ENCODE assay signal across 8 mouse cellular contexts in the genomic region with DNA sequence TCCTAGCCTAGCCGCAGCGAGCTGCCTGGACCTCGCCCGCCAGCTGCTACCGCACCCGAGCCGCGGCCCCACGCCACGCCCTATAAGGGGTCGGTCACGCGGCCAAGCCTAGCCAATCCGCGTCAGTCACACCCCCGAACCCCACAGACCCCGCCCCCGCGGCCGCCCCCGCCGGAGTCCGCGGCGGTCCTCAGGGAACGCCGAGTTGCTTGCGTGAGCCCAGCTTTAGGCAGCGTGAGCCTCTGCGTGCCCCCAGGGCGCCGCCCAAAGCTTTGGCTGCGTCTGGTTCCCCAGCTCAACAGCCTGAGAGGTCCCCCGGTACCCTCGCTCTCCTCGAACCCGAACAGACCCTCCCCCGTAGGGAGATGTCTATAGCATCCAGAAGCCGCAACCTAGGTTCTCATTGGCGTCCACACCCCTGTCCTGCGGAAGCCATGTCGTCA. TPM values are rescaled to one million over a fixed set of nuclear protein-coding genes. Genes with fewer than 3 reads are reported as not detected.
DNase-seq lines count a peak whose midpoint lies in the region; ATAC-seq and TF ChIP-seq lines count a peak whose summit lies in the region.

Gene Cacna1b, minus strand, starts transcription at position 38 of the 443 bp plus-strand sequence.

- no peak for TF ChIP-seq POLR2A in small intestine, adult 2 months (IDR thresholded peaks at IDR 0.05; ENCODE audit: low read depth, low read length)

- no peak for TF ChIP-seq CTCF in left cerebral cortex, adult 2 months (IDR thresholded peaks at IDR 0.05)
- no peak for TF ChIP-seq CTCF in small intestine, adult 2 months (IDR thresholded peaks at IDR 0.05; ENCODE audit: extremely low read depth, insufficient read length, insufficient replicate concordance, low read depth, low read length)

- peak within 1 kb of the TSS; percentile 56 for H3K9ac ChIP-seq in forebrain, embryonic 12.5 days

- no peaks in the 10 kb centered on the region for H3K36me3 ChIP-seq in forebrain, embryonic 12.5 days (replicated peaks)
- no peaks in the 10 kb centered on the region for H3K36me3 ChIP-seq in small intestine, adult 2 months (ENCODE audit: control insufficient read depth, insufficient read depth, low read length)

- H3K9me3 ChIP-seq in forebrain, embryonic 12.5 days = no peaks in the 10 kb centered on the region

- peaks cover 37% of the 10 kb centered on the region for H3K27me3 ChIP-seq in forebrain, embryonic 12.5 days
- H3K27me3 ChIP-seq in small intestine, adult 2 months (ENCODE audit: control insufficient read depth, insufficient read depth, low read length) = peaks cover 10% of the 10 kb centered on the region

- peak; percentile 16 for DNase-seq in T-cell, adult 2 months (ENCODE audit: low spot score)
- peak; percentile 38 for DNase-seq in c-Kit-positive CD71-positive TER-119-negative erythroid progenitor cells, embryonic 14.5 days (ENCODE audit: low read depth)
- peak; percentile 20 to 26 for DNase-seq in heart, postnatal 36 days
- DNase-seq in left cerebral cortex, adult 2 months (ENCODE audit: extremely low spot score in 1 of 2, low spot score in 2 of 2) = peak; percentile 93 to 95

- peak; percentile 94 for ATAC-seq in forebrain, embryonic 12.5 days (ENCODE audit: low FRiP score)
- ATAC-seq in megakaryocyte progenitor cell, adult 5-6 weeks (replicated peaks; ENCODE audit: poor library complexity) = peak; percentile 66
- ATAC-seq in monocyte, adult 5-6 weeks (replicated peaks; ENCODE audit: insufficient number of reproducible peaks, low FRiP score, low TSS enrichment, poor library complexity, severe bottlenecking) = no peak

- H3K27ac ChIP-seq in forebrain, embryonic 12.5 days = peak within 1 kb of the TSS; percentile 50; the same call in 1 of the 2 replicates
- H3K27ac ChIP-seq in left cerebral cortex, adult 2 months = peak within 1 kb of the TSS; percentile 92
- no peak within 1 kb of the TSS for H3K27ac ChIP-seq in small intestine, adult 2 months (ENCODE audit: insufficient read depth, low read depth, low read length)

- peak within 1 kb of the TSS; percentile 75 for H3K4me3 ChIP-seq in forebrain, embryonic 12.5 days (replicated peaks)
- H3K4me3 ChIP-seq in left cerebral cortex, adult 2 months = peak within 1 kb of the TSS; percentile 83
- H3K4me3 ChIP-seq in small intestine, adult 2 months (ENCODE audit: low read depth, low read length) = peak within 1 kb of the TSS; percentile 62

- WGBS in forebrain, embryonic 12.5 days = 2% methylated on average over 41 of the region's 42 CpGs
- whole genome bisulfite sequencing in small intestine, adult 2 months = 2% methylated on average over 42 of the region's 42 CpGs

- peak within 1 kb of the TSS; percentile 98 for H3K4me2 ChIP-seq in forebrain, embryonic 12.5 days

- intact Hi-C loops in heart, postnatal 36 days (cut with DNase I) = no loop called here
- intact Hi-C loops in left cerebral cortex, adult 2 months (cut with DNase I) = no loop called here

- peaks cover 18% of the 10 kb centered on the region for H3K4me1 ChIP-seq in forebrain, embryonic 12.5 days
- peaks cover 8% of the 10 kb centered on the region for H3K4me1 ChIP-seq in small intestine, adult 2 months (ENCODE audit: control insufficient read depth, insufficient read depth, insufficient read length, low read length)

RNA-seq across cellular contexts. Expression of gene Cacna1b, which starts in this region (rescaled TPM):
- 3.0 and 5.8 TPM in 2 replicates for polyA plus RNA-seq in forebrain, embryonic 12.5 days (2016; fragmentation: Nextera tagmentation; extraction: Ambion mirVana)
- under 1 TPM; 0.05 to 0.42 TPM for total RNA-seq in heart, postnatal 36 days (2021)
- 10 to 100 TPM; 84.1 to 91.8 TPM for total RNA-seq in left cerebral cortex, adult 2 months (2021)
- total RNA-seq in megakaryocyte progenitor cell, adult 5-6 weeks (2015) = 0.10 and 0.68 TPM in 2 replicates
- 0.08 and 0.20 TPM in 2 replicates for total RNA-seq in megakaryocyte progenitor cell, adult 5-6 weeks (2017)
- polyA plus RNA-seq in small intestine, adult 2 months (2012; rRNA removed) = 3.5 and 4.9 TPM in 2 replicates
- not detected in 3 replicates for total RNA-seq in monocyte, adult 5-6 weeks (2017)

Comparison
In these comparisons a context has a peak if more than half of its experiments do, and no peak if none do; other contexts are left out.
1. RNA of gene Cacna1b (total RNA-seq): 84.1 to 91.8 TPM in left cerebral cortex, adult 2 months; 0.05 to 0.42 TPM in heart, postnatal 36 days, 0.08 to 0.68 TPM in megakaryocyte progenitor cell, adult 5-6 weeks and not detected in monocyte, adult 5-6 weeks; every median in the first group is over 10 times any median in the second.
2. Peak in DNase-seq in heart, postnatal 36 days; RNA of the gene not detected or under 1 TPM.
3. Peak in ATAC-seq in megakaryocyte progenitor cell, adult 5-6 weeks; RNA of the gene not detected or under 1 TPM.
4. DNase-seq: peak in every context shown above with its lines; median percentile 94 in left cerebral cortex, adult 2 months; 38 in c-Kit-positive CD71-positive TER-119-negative erythroid progenitor cells, embryonic 14.5 days; 23 in heart, postnatal 36 days; 16 in T-cell, adult 2 months.
5. Peak in every context shown above with its lines, with median percentiles within 50 percentile points of each other: H3K4me3 ChIP-seq.